Mouse (Mus musculus) midbrain, embryonic 11.5 days (tissue): Measurements from ENCODE around the gene Capza1. TPM values are rescaled to one million over a fixed set of nuclear protein-coding genes. Genes with fewer than 3 reads are reported as not detected.
"Not testable (repeated sequence)": the region's sequence is repeated elsewhere in the genome, so short reads cannot be mapped to it uniquely, and the experiment has no call there.

ENCODE experiments used
- ATAC-seq: fragments of 200-750 bp; cut with Nextera tagmentation; 2 replicates; pipeline ENCODE4 v1.8.0; 2017; ENCODE audit warnings: moderate TSS enrichment, moderate library complexity; ENCODE audit not compliant: low FRiP score
- DNase-seq: peaks from one replicate; pipeline ENCODE4 v3.0.0; 2015; ENCODE audit warnings: low spot score; ENCODE audit errors: missing footprints
- H3K27ac ChIP-seq: fragments of 300-500 bp; sonication (generic); 2 replicates; pipeline ENCODE4 v1.5.1; 2014; ENCODE audit warnings: low read depth, low read length
- H3K27me3 ChIP-seq: fragments of 300-500 bp; sonication (generic); 2 replicates; pipeline ENCODE4 v1.6.1; 2014; ENCODE audit warnings: mild to moderate bottlenecking, low read length, moderate library complexity, mixed read lengths; ENCODE audit not compliant: control insufficient read depth, insufficient read depth
- H3K36me3 ChIP-seq: fragments of 300-500 bp; sonication (generic); 2 replicates; pipeline ENCODE4 v1.6.1; 2014; ENCODE audit warnings: mild to moderate bottlenecking, low read length, moderate library complexity, mixed read lengths; ENCODE audit not compliant: control insufficient read depth, insufficient read depth
- H3K4me1 ChIP-seq: fragments of 300-500 bp; sonication (generic); 2 replicates; pipeline ENCODE4 v1.6.1; 2014; ENCODE audit warnings: low read length; ENCODE audit not compliant: control insufficient read depth, insufficient read depth
- H3K4me2 ChIP-seq: fragments of 300-500 bp; sonication (generic); 2 replicates; pipeline ENCODE4 v1.6.1; 2014; ENCODE audit warnings: mild to moderate bottlenecking, moderate library complexity
- H3K4me3 ChIP-seq: fragments of 300-500 bp; sonication (generic); 2 replicates; pipeline ENCODE4 v1.5.1; 2014; ENCODE audit warnings: low read depth, low read length
- H3K9ac ChIP-seq: fragments of 300-500 bp; sonication (generic); 2 replicates; pipeline ENCODE4 v1.6.1; 2014; ENCODE audit warnings: low read length
- H3K9me3 ChIP-seq: fragments of 300-500 bp; sonication (generic); 2 replicates; pipeline ENCODE4 v1.6.1; 2016; ENCODE audit warnings: low read length; ENCODE audit not compliant: control insufficient read depth
- WGBS: fragments of 180-500 bp; shearing (Covaris S2); extraction: QIAGEN DNeasy Blood & Tissue Kit; methylation state at CpG from one replicate; pipeline ENCODE4 v1.1.7; 2014; 5-methylcytosine and 5-hydroxymethylcytosine counted together
- polyA plus RNA-seq: library from polyadenylated mRNA; unstranded; fragments of >200 nt; fragmentation: Nextera tagmentation; extraction: Ambion mirVana; gene quantifications from 2 replicates; pipeline ENCODE4 v1.2.1, GENCODE M21; 2014

The Capza1 gene
- polyA plus RNA-seq, result 268 and 275 TPM in 2 replicates

DNA sequence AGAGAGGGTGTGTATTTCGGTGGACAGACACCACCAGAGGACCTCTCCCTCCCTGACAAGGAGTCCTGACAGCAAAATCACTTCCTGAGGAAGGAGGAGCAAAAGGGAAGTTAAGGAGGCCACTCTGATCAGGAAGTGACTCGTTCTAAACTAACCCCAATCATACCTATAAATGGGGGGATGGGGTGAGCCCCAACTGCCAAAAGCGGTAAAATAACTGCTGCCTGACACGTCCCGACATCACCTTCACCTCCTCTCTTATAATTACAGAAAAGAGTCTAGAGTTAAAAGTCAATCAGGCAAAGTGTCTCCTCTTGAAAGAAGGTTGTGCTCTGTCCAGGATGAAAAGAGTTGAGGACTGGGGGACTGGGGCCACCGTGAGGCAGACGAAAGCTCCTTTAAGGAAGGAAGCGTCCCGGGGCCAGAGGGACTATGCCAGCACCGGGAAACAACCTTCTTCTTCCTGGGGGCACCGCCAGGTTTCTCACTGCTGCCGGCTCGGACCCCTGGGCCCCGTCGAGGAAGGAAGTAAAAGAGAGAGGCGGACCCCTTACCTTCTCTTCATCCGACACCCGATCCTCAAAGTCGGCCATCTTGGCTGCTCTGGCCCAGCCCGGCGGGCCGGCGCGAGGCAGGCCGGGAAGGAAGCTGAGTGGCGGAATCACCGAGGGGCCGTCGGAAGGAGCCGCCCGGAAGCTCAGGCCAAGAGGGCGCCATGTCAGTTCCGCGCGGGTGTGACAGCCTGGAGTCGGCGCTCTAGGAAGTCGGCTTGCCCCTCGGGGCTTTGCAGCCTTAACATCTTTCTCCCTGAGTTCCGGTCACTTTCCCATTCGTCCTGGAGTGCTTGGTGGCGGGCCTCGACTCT lies at the start of gene Capza1, which contains the start of gene St7l:
Gene Capza1 (minus strand): TSS at position 720 of the 865 bp plus-strand sequence.
Gene St7l (plus strand): TSS at position 220 of the 865 bp plus-strand sequence.
- H3K9ac ChIP-seq, result peak within 1 kb of the TSS; percentile 99
- H3K27ac ChIP-seq, result peak within 1 kb of the TSS; percentile 88
- H3K4me1 ChIP-seq, result peaks cover 13% of the 10 kb centered on the region
- DNase-seq (peak; percentile 90), ATAC-seq (peak; percentile 97)
- peak within 1 kb of the TSS; percentile 76 for H3K4me2 ChIP-seq
- H3K9me3 ChIP-seq, result no peaks in the 10 kb centered on the region
- peak within 1 kb of the TSS; percentile 92 for H3K4me3 ChIP-seq
- WGBS, result 0% methylated on average over 42 of the region's 43 CpGs
- H3K27me3 ChIP-seq, result no peaks in the 10 kb centered on the region
- H3K36me3 ChIP-seq, result no peaks in the 10 kb centered on the region

DNA sequence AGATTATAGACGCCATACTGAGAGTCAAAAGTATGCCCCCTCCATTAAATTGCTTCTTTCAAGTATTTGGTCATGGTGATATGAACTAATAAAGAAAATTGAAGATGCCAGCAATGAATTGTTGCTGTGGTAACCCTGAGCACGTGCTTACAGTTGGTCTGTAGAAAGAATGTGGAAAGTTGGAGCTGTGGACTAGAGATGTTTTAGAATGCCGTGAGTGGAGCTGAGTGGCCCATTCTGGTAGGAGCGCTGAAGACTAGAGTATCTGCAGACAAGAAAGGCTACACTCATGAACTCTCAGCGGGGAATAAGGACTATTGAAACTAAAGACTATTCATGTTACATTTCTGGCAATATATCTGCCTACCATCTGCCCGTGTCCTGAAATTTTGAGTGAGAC lies 44.9 kb upstream of the Capza1 start:
- DNase-seq (no peak), ATAC-seq (no peak)
- H3K27ac ChIP-seq, result no peak overlapping the region
- H3K4me3 ChIP-seq, result no peak overlapping the region
- H3K27me3 ChIP-seq, result no peaks in the 10 kb centered on the region
- H3K36me3 ChIP-seq, result 0 out of 2 replicates have a peak, but pooled peaks cover 4% of the 10 kb centered on the region
- no peaks in the 10 kb centered on the region for H3K9me3 ChIP-seq
- H3K4me2 ChIP-seq, result no peak overlapping the region
- 90% methylated on average over 6 of the region's 6 CpGs for WGBS
- H3K9ac ChIP-seq, result no peak overlapping the region
- no peaks in the 10 kb centered on the region for H3K4me1 ChIP-seq

DNA sequence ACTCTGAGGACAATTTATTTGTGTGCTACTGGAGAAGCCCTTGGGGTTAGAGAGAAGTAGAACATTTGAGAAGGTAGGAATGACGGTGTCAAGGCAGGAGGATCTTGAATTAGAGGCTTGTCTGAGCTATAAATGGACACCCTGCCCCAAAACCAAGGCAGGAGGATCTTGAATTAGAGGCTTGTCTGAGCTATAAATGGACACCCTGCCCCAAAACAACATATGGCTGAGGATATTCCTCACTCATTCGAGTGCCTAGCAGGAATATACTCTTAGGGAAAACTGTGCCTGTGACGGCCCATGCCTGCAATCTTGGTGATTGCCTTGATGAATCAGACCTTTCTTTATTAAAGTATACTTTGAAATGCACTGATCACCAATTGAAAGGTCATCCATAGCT lies 41.7 kb upstream of the Capza1 start:
- H3K36me3 ChIP-seq, result 0 out of 2 replicates have a peak, but pooled peaks cover 4% of the 10 kb centered on the region
- H3K4me2 ChIP-seq, result no peak overlapping the region
- H3K9me3 ChIP-seq, result no peaks in the 10 kb centered on the region
- no peaks in the 10 kb centered on the region for H3K4me1 ChIP-seq
- WGBS, result 83% methylated on average over 3 of the region's 3 CpGs
- no peak overlapping the region for H3K4me3 ChIP-seq
- ATAC-seq, result no peak
- no peak overlapping the region for H3K27ac ChIP-seq
- no peak overlapping the region for H3K9ac ChIP-seq
- H3K27me3 ChIP-seq, result no peaks in the 10 kb centered on the region
- DNase-seq, result no peak

DNA sequence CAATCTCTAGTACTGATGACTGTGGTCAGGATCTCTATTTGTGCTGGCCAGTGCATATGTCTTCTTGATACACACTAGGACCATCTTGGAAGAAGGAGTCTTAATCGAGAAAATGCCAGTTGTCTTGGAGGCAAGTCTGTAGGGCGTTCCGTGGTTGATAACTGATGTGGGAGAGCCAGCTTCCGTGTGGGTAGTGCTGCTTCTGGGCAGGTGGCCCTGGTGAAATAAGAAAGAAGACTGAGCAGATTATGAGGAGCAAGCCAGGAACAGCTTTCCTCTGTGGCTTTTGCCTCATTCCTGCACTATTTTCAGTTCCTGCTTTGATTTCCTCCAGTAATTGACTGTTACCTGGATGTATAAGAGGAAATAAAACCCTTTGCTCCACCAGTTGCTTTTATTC lies 41.1 kb upstream of the Capza1 start:
- Histone ChIP-seq H3K9ac (no peak overlapping the region), H3K36me3 (0 out of 2 replicates have a peak, but pooled peaks cover 4% of the 10 kb centered on the region), H3K27me3 (no peaks in the 10 kb centered on the region), H3K4me1 (no peaks in the 10 kb centered on the region), H3K4me3 (no peak overlapping the region), H3K27ac (no peak overlapping the region), H3K9me3 (no peaks in the 10 kb centered on the region), H3K4me2 (no peak overlapping the region)
- 91% methylated on average over 4 of the region's 4 CpGs for WGBS
- DNase-seq (no peak), ATAC-seq (no peak)

DNA sequence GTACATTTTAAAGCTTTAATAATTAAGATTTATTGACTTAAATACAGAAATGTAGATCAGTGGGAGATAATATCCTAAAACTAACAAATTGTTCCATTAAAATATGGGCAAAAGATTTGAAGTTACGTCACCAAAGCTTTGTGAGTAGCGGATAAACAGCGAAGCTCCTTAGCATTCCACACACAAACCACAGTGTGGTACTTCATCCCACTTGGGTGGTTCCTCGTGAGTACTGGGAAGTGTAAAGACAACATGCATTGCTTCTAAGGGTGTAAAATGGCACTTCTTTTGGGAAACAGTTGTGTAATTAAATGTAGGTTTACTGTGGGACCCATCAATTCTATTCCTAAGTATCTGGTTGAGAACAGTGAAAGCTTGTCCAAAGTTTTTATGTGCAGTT lies 36.8 kb upstream of the Capza1 start:
- Histone ChIP-seq H3K36me3 (peaks cover 2% of the 10 kb centered on the region; the same call in 1 of the 2 replicates), H3K9me3 (no peaks in the 10 kb centered on the region), H3K27ac (no peak overlapping the region), H3K27me3 (no peaks in the 10 kb centered on the region), H3K9ac (no peak overlapping the region), H3K4me1 (no peaks in the 10 kb centered on the region), H3K4me2 (no peak overlapping the region), H3K4me3 (no peak overlapping the region)
- DNase-seq (no peak), ATAC-seq (no peak)
- 95% methylated on average over 4 of the region's 4 CpGs for WGBS

DNA sequence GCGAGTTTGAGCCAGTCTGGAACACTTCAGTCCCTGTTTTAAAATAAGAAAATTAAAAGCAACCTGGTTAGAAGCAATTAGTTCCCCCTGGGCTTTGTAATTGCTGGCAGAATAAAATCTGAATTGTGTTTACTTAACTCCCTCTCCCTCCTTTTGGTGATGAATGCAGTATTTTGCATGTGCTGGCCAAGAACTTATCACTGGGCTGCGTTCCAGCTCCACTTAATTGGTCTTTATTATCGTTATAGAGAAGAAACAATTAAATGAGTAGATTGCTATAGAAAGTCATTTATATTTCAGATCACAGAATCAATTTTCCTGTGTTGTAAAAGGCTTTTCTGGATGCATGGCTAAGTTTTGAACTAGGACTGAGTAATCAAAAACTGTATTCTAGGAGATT lies 31.8 kb upstream of the Capza1 start:
- WGBS, result 92% methylated on average over 3 of the region's 3 CpGs
- DNase-seq (no peak), ATAC-seq (no peak)
- Histone ChIP-seq H3K4me1 (no peaks in the 10 kb centered on the region), H3K4me3 (no peak overlapping the region), H3K27ac (no peak overlapping the region), H3K27me3 (no peaks in the 10 kb centered on the region), H3K36me3 (no peaks in the 10 kb centered on the region; the same call in 1 of the 2 replicates), H3K9ac (no peak overlapping the region), H3K4me2 (no peak overlapping the region), H3K9me3 (no peaks in the 10 kb centered on the region)

DNA sequence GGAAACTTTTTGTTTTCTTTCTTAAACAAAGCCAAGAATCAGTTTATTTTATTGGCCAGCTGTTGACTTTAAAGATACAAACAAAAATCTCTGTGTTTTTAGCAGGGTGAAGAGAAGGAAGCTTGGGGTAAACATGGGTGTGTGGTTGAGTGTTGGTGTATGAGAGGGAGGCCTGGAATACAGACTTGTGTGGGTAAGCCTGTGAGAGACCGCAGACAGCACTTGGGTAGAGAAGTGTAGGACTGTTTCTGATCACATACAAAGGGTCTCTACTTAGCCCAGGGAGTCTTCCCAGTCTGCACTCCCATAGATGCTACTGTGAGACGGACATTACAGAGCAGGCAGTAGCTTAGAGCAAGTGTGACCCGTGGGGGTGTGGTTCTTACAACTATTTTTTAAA lies 24.3 kb upstream of the Capza1 start:
- no peak overlapping the region for H3K4me2 ChIP-seq
- H3K27me3 ChIP-seq, result no peaks in the 10 kb centered on the region
- ATAC-seq, result no peak
- H3K4me3 ChIP-seq, result no peak overlapping the region
- H3K9me3 ChIP-seq, result no peaks in the 10 kb centered on the region
- no peak overlapping the region for H3K9ac ChIP-seq
- WGBS, result 94% methylated on average over 3 of the region's 3 CpGs
- H3K27ac ChIP-seq, result no peak overlapping the region
- H3K4me1 ChIP-seq, result no peaks in the 10 kb centered on the region
- peaks cover 2% of the 10 kb centered on the region; the same call in 1 of the 2 replicates for H3K36me3 ChIP-seq
- no peak for DNase-seq

DNA sequence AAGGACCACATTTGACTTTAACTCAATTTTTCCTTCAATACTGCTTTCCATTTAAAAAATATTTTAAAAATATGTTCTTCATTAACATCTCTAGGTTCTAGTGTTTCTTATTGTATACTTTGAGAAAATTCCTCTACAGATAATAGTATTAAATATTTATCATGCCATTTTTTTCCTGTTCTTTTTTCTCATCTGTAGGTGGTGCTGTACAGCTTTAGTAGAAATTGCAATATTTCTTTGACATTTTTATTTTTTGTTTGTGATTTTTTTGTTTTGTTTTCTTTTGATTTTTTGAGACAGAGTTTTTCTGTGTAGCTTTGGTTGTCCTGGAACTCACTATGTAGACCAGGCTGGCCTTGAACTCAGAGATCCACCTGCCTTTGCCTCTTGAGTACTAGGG lies 5.3 kb upstream of the Capza1 start:
- Histone ChIP-seq H3K9me3 (no peaks in the 10 kb centered on the region), H3K4me2 (no peak overlapping the region), H3K9ac (no peak overlapping the region), H3K27ac (no peak overlapping the region), H3K36me3 (peaks cover 5% of the 10 kb centered on the region; the same call in 1 of the 2 replicates), H3K4me1 (peaks cover 8% of the 10 kb centered on the region), H3K27me3 (no peaks in the 10 kb centered on the region), H3K4me3 (no peak overlapping the region)
- ATAC-seq (no peak), DNase-seq (no peak)

DNA sequence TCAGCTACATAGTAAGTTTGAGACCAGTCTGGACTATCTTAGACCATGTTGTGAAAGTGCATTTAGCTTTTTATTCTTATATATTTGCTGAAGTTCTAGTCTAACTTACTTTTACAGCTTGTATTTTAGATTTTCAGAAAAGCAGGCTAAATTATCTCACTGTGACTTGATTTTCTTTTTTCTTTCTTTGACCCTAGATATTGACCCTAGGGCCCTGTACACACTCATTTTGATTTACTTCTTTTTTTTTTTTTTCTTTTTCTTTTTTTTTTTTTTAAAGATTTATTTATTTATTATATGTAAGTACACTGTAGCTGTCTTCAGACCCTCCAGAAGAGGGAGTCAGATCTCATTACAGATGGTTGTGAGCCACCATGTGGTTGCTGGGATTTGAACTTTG lies 2.4 kb upstream of the Capza1 start:
- not testable (repeated sequence) for H3K36me3 ChIP-seq, H3K4me3 ChIP-seq, H3K4me2 ChIP-seq, H3K9me3 ChIP-seq, H3K27me3 ChIP-seq, H3K9ac ChIP-seq, ATAC-seq, H3K27ac ChIP-seq
- H3K4me1 ChIP-seq, result peaks cover 13% of the 10 kb centered on the region
- DNase-seq, result peak; percentile 33
